Mouse (Mus musculus) adrenal gland, postnatal 36 days (tissue): ENCODE results near the gene Dhcr24. TPM values are rescaled to one million over a fixed set of nuclear protein-coding genes. Genes with fewer than 3 reads are reported as not detected.

ENCODE experiments used
- total RNA-seq, 2 experiments: library from RNA; stranded (reverse); gene quantifications; 2 replicates each; pipeline ENCODE4 v1.2.3; 2021

Gene Dhcr24
- total RNA-seq, 2 experiments from 2014 or later: 74.5 to 299 TPM

Other genes with a start within 250 kb of the Dhcr24 start
- gene Usp24, start 244.8 kb upstream of the Dhcr24 start, total RNA-seq: 10 to 100 TPM; 41.0 to 41.3 TPM
- gene Pcsk9, start 96.7 kb upstream of the Dhcr24 start, total RNA-seq: under 1 TPM in 1 of 2 experiments, not detected in 1; 0.33 TPM
- not detected for gene Bsnd, start 68.8 kb upstream of the Dhcr24 start, total RNA-seq
- not detected for gene Lexm, start 56.2 kb downstream of the Dhcr24 start, total RNA-seq
- not detected for gene Ttc22, start 61.4 kb downstream of the Dhcr24 start, total RNA-seq
- 1 to 10 TPM; 3.9 to 5.7 TPM for gene Pars2, start 90.0 kb downstream of the Dhcr24 start, total RNA-seq
- gene Ttc4, start 117.9 kb downstream of the Dhcr24 start, total RNA-seq: 10 to 100 TPM; 23.4 to 24.4 TPM
- 1 to 10 TPM in 1 of 2 experiments, under 1 TPM in 1; 0.76 to 1.1 TPM for gene Mroh7, start 169.9 kb downstream of the Dhcr24 start, total RNA-seq
- under 1 TPM in 1 of 2 experiments, not detected in 1; 0.17 TPM for gene Fam151a, start 172.9 kb downstream of the Dhcr24 start, total RNA-seq
- gene Acot11, start 244.0 kb downstream of the Dhcr24 start, total RNA-seq: 10 to 100 TPM; 49.5 to 60.7 TPM